Comparison of ENCODE assay signal across 10 mouse cellular contexts in the genomic region with DNA sequence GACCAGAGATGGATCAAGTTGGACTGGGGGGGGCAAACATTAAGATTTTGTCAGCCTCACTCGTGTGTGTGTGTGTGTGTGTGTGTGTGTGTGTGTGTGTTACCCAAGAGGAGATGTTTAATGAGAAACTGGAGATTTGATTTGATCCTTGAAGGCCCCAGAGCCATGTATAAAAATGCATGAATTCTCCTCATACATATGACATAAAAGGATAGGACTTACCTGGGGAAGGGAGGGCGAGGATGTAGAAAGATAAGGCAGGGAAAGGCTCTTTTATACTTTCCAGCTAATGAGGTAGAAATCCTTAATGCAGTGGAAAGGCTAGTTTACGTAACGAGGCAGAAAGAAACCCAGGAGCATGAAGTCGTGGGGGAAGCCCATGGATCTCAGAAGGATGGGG.
"Had no signal": no experiment of that assay in that cellular context is flagged by ENCODE, and none has a peak within 500 bp of the region (broad histone marks: within the 10 kb centered on the region; RNA-seq: fewer than 3 reads in every experiment).

No protein-coding gene starts in this region.

- H3K9ac ChIP-seq: kidney, embryonic 15.5 days; limb, embryonic 13.5 days; liver, embryonic 14.5 days had no signal

- H3K4me3 ChIP-seq: kidney, embryonic 15.5 days; limb, embryonic 13.5 days had no signal

- H3K9me3 ChIP-seq: kidney, embryonic 15.5 days; limb, embryonic 13.5 days had no signal

- H3K27ac ChIP-seq: kidney, embryonic 15.5 days; limb, embryonic 13.5 days; liver, embryonic 14.5 days; stomach, postnatal 0 days had no signal

- H3K36me3 ChIP-seq: kidney, embryonic 15.5 days; limb, embryonic 13.5 days had no signal

- ATAC-seq: intestine, embryonic 16.5 days had no signal

- DNase-seq: kidney, adult 2 months; kidney, postnatal 14 days; layer of hippocampus, adult 9-11 months; lung, adult 18-20 months; thymus, postnatal 4 days had no signal

- H3K4me2 ChIP-seq: kidney, embryonic 15.5 days; limb, embryonic 13.5 days had no signal

- H3K27me3 ChIP-seq: kidney, embryonic 15.5 days had no signal
